Mouse (Mus musculus) testis, adult 2 months (tissue): ENCODE measurements around the gene Med12l. TPM values are rescaled to one million over a fixed set of nuclear protein-coding genes. Genes with fewer than 3 reads are reported as not detected.

ENCODE experiments used
- H3K27ac ChIP-seq: fragments of 200-500 bp; 2 replicates; pipeline ENCODE4 v1.5.1; 2012; ENCODE audit warnings: low read depth, low read length; ENCODE audit not compliant: control insufficient read depth, insufficient read depth
- H3K27me3 ChIP-seq: fragments of 200-500 bp; 2 replicates; pipeline ENCODE4 v1.6.1; 2012; ENCODE audit warnings: mild to moderate bottlenecking, low read length, moderate library complexity; ENCODE audit not compliant: control insufficient read depth, insufficient read depth
- H3K36me3 ChIP-seq: fragments of 200-500 bp; 2 replicates; pipeline ENCODE4 v1.6.1; 2012; ENCODE audit warnings: mild to moderate bottlenecking, low read length; ENCODE audit not compliant: control insufficient read depth, insufficient read depth
- H3K4me1 ChIP-seq: fragments of 200-500 bp; 2 replicates; pipeline ENCODE4 v1.6.1; 2012; ENCODE audit warnings: low read length; ENCODE audit not compliant: control insufficient read depth, insufficient read depth
- H3K4me3 ChIP-seq: fragments of 200-500 bp; 2 replicates; pipeline ENCODE4 v1.5.1; 2012; ENCODE audit warnings: low read depth, mild to moderate bottlenecking, low read length, moderate library complexity, mixed read lengths; ENCODE audit not compliant: control insufficient read depth
- CTCF ChIP-seq: fragments of 200-500 bp; IDR thresholded peaks from 2 replicates; pipeline ENCODE4 v1.5.1; 2012; ENCODE audit warnings: low read depth, mild to moderate bottlenecking, inconsistent platforms, low read length, moderate library complexity; ENCODE audit not compliant: control insufficient read depth, insufficient read depth, insufficient replicate concordance
- POLR2A ChIP-seq: fragments of 200-500 bp; IDR thresholded peaks from 2 replicates; pipeline ENCODE4 v1.6.1; 2012; ENCODE audit warnings: low read depth, mild to moderate bottlenecking, inconsistent platforms, low read length, moderate library complexity; ENCODE audit not compliant: control insufficient read depth
- polyA plus RNA-seq: library from polyadenylated mRNA; depleted of rRNA; stranded (reverse); fragments of >200 nt; gene quantifications from 2 replicates; pipeline ENCODE4 v1.2.3, GENCODE M21; 2012

The Med12l gene
- polyA plus RNA-seq, 1 experiment, result 4.6 TPM

- Histone ChIP-seq H3K27ac (no peak overlapping the region), H3K4me3 (no peak overlapping the region), H3K4me1 (no peaks in the 10 kb centered on the region), H3K27me3 (no peaks in the 10 kb centered on the region), H3K36me3 (no peaks in the 10 kb centered on the region)
- TF ChIP-seq POLR2A (no peak), CTCF (no peak)
Observed at GRCm38 (mm10) chr3:59257740-59258664, 252.4 kb downstream of the Med12l start.

DNA sequence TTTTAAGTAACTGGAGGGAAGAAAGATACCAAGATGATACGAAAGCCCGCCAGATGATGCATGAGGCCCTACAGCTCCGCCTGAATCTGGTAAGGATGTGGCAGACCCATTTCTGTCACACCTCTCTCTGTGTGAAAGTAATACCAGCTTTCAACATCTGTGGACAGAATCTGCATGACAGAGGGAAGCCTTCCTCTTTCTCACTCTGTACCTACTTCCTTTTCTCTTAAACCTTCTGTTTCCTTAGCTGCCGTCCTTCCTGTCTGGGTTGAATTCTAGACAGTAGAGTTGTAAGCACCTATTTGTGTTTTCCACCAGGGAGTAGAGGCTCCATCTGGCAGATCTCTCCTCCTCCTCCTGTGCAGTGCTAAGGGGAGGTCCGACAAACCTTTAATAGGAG, 255.1 kb downstream of the Med12l start:
- Histone ChIP-seq H3K4me3 (no peak overlapping the region), H3K27ac (no peak overlapping the region), H3K36me3 (no peaks in the 10 kb centered on the region), H3K4me1 (peaks cover 3% of the 10 kb centered on the region; the same call in 1 of the 2 replicates), H3K27me3 (no peaks in the 10 kb centered on the region)
- no peak for TF ChIP-seq CTCF
- no peak for TF ChIP-seq POLR2A

DNA sequence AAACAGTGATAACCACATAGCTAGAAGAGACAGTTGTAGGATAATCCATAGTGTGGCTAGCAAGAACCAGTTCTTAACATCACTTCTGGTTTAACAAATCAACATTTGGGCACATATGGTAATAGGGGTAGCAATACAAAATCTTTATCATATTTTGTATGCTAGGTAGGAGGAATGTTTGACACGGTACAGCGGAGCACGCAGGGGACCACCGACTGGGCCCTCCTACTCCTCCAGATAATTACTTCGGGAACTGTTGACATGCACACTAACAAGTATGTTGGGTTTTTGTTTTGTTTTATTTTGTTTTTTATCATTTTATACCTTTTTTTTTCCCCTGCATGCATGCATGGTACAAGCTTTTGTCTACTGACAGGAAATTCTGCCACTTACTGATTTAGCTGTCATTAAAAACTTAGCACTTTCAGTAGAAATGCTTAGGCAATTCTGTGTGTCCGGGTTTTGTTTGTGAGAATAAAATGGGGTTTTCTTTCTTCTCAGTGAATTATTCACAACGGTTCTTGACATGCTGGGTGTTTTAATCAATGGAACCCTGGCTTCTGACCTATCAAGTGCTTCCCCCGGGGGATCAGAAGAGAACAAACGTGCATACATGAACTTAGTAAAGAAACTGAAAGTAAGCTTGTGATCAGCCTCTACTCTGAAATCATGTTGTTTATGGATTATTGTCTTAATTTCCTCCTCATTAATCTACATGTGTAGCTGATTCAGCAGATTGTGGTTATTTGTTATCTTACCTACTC, 256.3 kb downstream of the Med12l start:
- Histone ChIP-seq H3K27ac (no peak overlapping the region), H3K4me1 (peaks cover 3% of the 10 kb centered on the region; the same call in 1 of the 2 replicates), H3K4me3 (no peak overlapping the region), H3K36me3 (no peaks in the 10 kb centered on the region), H3K27me3 (no peaks in the 10 kb centered on the region)
- TF ChIP-seq POLR2A, result no peak
- TF ChIP-seq CTCF, result no peak

- no peak for TF ChIP-seq POLR2A
- no peak for TF ChIP-seq CTCF
- H3K27me3 ChIP-seq, result no peaks in the 10 kb centered on the region
- H3K36me3 ChIP-seq, result no peaks in the 10 kb centered on the region
- peaks cover 3% of the 10 kb centered on the region; the same call in 1 of the 2 replicates for H3K4me1 ChIP-seq
- 0 out of 2 replicates have a peak within 1 kb of the TSS, but pooled peaks have one; percentile 6 for H3K27ac ChIP-seq
- H3K4me3 ChIP-seq, result no peak within 1 kb of the TSS
Observed at GRCm38 (mm10) chr3:59262704-59263103, 257.1 kb downstream of the Med12l start, which contains the start of gene P2ry12. TSS of gene P2ry12 (minus strand) at chr3:59262871.

- TF ChIP-seq CTCF (no peak), POLR2A (no peak)
- H3K4me3 ChIP-seq, result no peak overlapping the region
- peaks cover 3% of the 10 kb centered on the region; the same call in 1 of the 2 replicates for H3K4me1 ChIP-seq
- H3K27ac ChIP-seq, result no peak overlapping the region
- H3K36me3 ChIP-seq, result no peaks in the 10 kb centered on the region
- no peaks in the 10 kb centered on the region for H3K27me3 ChIP-seq
Observed at GRCm38 (mm10) chr3:59263417-59263816, 257.8 kb downstream of the Med12l start.

GRCm38 (mm10) chr3:59263988-59264387, 258.4 kb downstream of the Med12l start:
- Histone ChIP-seq H3K27ac (no peak overlapping the region), H3K27me3 (no peaks in the 10 kb centered on the region), H3K36me3 (no peaks in the 10 kb centered on the region), H3K4me3 (no peak overlapping the region), H3K4me1 (peaks cover 3% of the 10 kb centered on the region; the same call in 1 of the 2 replicates)
- TF ChIP-seq POLR2A (no peak), CTCF (no peak)

DNA sequence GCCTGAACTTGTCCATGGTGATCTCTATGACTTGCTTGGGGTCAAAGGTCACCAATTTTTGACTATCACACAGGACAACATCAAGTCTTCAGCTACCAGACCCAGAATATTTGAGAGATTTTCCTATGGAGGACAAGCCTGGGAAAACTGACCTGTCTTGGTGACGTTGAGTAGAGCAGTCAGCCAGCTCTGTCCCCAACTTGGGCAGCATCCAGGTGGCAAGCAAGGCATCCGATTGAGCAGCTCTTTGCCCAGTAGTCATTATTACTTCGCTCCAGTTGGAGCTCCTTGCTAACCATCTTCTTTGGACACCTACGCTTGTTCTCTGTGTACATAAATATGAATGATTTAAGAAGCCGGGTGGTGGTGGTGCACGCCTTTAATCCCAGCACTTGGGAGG, 265.2 kb downstream of the Med12l start:
- TF ChIP-seq POLR2A, result no peak
- TF ChIP-seq CTCF, result no peak

More for the DNA sequence above, 265.2 kb downstream of the Med12l start:
- Histone ChIP-seq H3K4me3 (no peak overlapping the region), H3K36me3 (no peaks in the 10 kb centered on the region), H3K4me1 (no peaks in the 10 kb centered on the region), H3K27ac (no peak overlapping the region), H3K27me3 (no peaks in the 10 kb centered on the region)
